Mouse (Mus musculus): Measurements from ENCODE around the gene Plekhg1. TPM values are rescaled to one million over a fixed set of nuclear protein-coding genes. Genes with fewer than 3 reads are reported as not detected.

The Plekhg1 gene
- polyA plus RNA-seq, 1 experiment from 2014 or later = 21.8 TPM

- Histone ChIP-seq H3K9ac (no peak overlapping the region), H3K4me3 (no peak overlapping the region), H3K27me3 (no peaks in the 10 kb centered on the region), H3K27ac (peak overlapping the region; percentile 66), H3K4me2 (no peak overlapping the region), H3K4me1 (peaks cover 15% of the 10 kb centered on the region), H3K36me3 (peaks cover 17% of the 10 kb centered on the region), H3K9me3 (no peaks in the 10 kb centered on the region)
- peak; percentile 62; the same call in 1 of the 2 replicates for ATAC-seq (ENCODE audit: insufficient number of reproducible peaks, insufficient read depth, low FRiP score, low TSS enrichment, low read depth)
- WGBS = 29% methylated on average over 11 of the region's 11 CpGs
Measured at GRCm38 (mm10) chr10:3941054-3941757, 201.0 kb downstream of the Plekhg1 start.

GRCm38 (mm10) chr10:3942289-3942688 lies 202.1 kb downstream of the Plekhg1 start:
- 50% methylated on average over 6 of the region's 6 CpGs for WGBS
- ATAC-seq (ENCODE audit: insufficient number of reproducible peaks, insufficient read depth, low FRiP score, low TSS enrichment, low read depth) = no peak

GRCm38 (mm10) chr10:3943492-3944395 lies 203.6 kb downstream of the Plekhg1 start:
- H3K4me2 ChIP-seq = no peak overlapping the region
- H3K4me1 ChIP-seq = peaks cover 15% of the 10 kb centered on the region
- H3K4me3 ChIP-seq = no peak overlapping the region
- no peaks in the 10 kb centered on the region for H3K9me3 ChIP-seq
- no peak overlapping the region for H3K27ac ChIP-seq
- no peaks in the 10 kb centered on the region for H3K27me3 ChIP-seq
- ATAC-seq (ENCODE audit: insufficient number of reproducible peaks, insufficient read depth, low FRiP score, low TSS enrichment, low read depth) = no peak
- H3K9ac ChIP-seq = no peak overlapping the region
- peaks cover 31% of the 10 kb centered on the region for H3K36me3 ChIP-seq
- 33% methylated on average over 10 of the region's 10 CpGs for WGBS

More at GRCm38 (mm10) chr10:3942289-3942688, 202.1 kb downstream of the Plekhg1 start:
- H3K9me3 ChIP-seq = no peaks in the 10 kb centered on the region
- H3K27ac ChIP-seq = peak overlapping the region; percentile 55
- H3K4me2 ChIP-seq = no peak overlapping the region
- no peak overlapping the region for H3K9ac ChIP-seq
- peaks cover 23% of the 10 kb centered on the region for H3K36me3 ChIP-seq
- peaks cover 15% of the 10 kb centered on the region for H3K4me1 ChIP-seq
- no peak overlapping the region for H3K4me3 ChIP-seq
- H3K27me3 ChIP-seq = no peaks in the 10 kb centered on the region

- Histone ChIP-seq H3K36me3 (peaks cover 37% of the 10 kb centered on the region), H3K4me2 (no peak overlapping the region), H3K4me1 (peaks cover 5% of the 10 kb centered on the region; the same call in 1 of the 2 replicates), H3K27me3 (no peaks in the 10 kb centered on the region), H3K4me3 (no peak overlapping the region), H3K9ac (no peak overlapping the region), H3K9me3 (no peaks in the 10 kb centered on the region), H3K27ac (no peak overlapping the region)
- WGBS = 92% methylated on average over 17 of the region's 17 CpGs
- ATAC-seq (ENCODE audit: insufficient number of reproducible peaks, insufficient read depth, low FRiP score, low TSS enrichment, low read depth) = no peak
Measured at GRCm38 (mm10) chr10:3946871-3947270, 206.7 kb downstream of the Plekhg1 start.

- WGBS = 94% methylated on average over 7 of the region's 7 CpGs
- no peak for ATAC-seq (ENCODE audit: insufficient number of reproducible peaks, insufficient read depth, low FRiP score, low TSS enrichment, low read depth)
Measured at GRCm38 (mm10) chr10:3947346-3947745, 207.2 kb downstream of the Plekhg1 start.

GRCm38 (mm10) chr10:3949306-3949705 lies 209.1 kb downstream of the Plekhg1 start:
- 87% methylated on average over 6 of the region's 6 CpGs for WGBS
- Histone ChIP-seq H3K4me3 (no peak overlapping the region), H3K4me2 (no peak overlapping the region), H3K36me3 (peaks cover 49% of the 10 kb centered on the region), H3K27ac (no peak overlapping the region), H3K9ac (no peak overlapping the region), H3K9me3 (no peaks in the 10 kb centered on the region), H3K4me1 (no peaks in the 10 kb centered on the region), H3K27me3 (no peaks in the 10 kb centered on the region)
- no peak for ATAC-seq (ENCODE audit: insufficient number of reproducible peaks, insufficient read depth, low FRiP score, low TSS enrichment, low read depth)

More at GRCm38 (mm10) chr10:3947346-3947745, 207.2 kb downstream of the Plekhg1 start:
- Histone ChIP-seq H3K4me3 (no peak overlapping the region), H3K9ac (no peak overlapping the region), H3K4me1 (peaks cover 4% of the 10 kb centered on the region; the same call in 1 of the 2 replicates), H3K27me3 (no peaks in the 10 kb centered on the region), H3K36me3 (peaks cover 40% of the 10 kb centered on the region), H3K27ac (no peak overlapping the region), H3K9me3 (no peaks in the 10 kb centered on the region), H3K4me2 (no peak overlapping the region)

- no peak overlapping the region for H3K27ac ChIP-seq
- no peaks in the 10 kb centered on the region for H3K27me3 ChIP-seq
- no peaks in the 10 kb centered on the region for H3K4me1 ChIP-seq
- peaks cover 54% of the 10 kb centered on the region for H3K36me3 ChIP-seq
- H3K4me3 ChIP-seq = no peak overlapping the region
- H3K9ac ChIP-seq = no peak overlapping the region
- H3K9me3 ChIP-seq = no peaks in the 10 kb centered on the region
- ATAC-seq (ENCODE audit: insufficient number of reproducible peaks, insufficient read depth, low FRiP score, low TSS enrichment, low read depth) = no peak
- 90% methylated on average over 22 of the region's 22 CpGs for WGBS
- H3K4me2 ChIP-seq = no peak overlapping the region
Measured at GRCm38 (mm10) chr10:3956471-3956870, 216.3 kb downstream of the Plekhg1 start.

GRCm38 (mm10) chr10:3958591-3958990 lies 218.4 kb downstream of the Plekhg1 start:
- Histone ChIP-seq H3K27ac (no peak overlapping the region), H3K9ac (no peak overlapping the region), H3K9me3 (no peaks in the 10 kb centered on the region), H3K4me1 (no peaks in the 10 kb centered on the region), H3K36me3 (peaks cover 50% of the 10 kb centered on the region), H3K4me3 (no peak overlapping the region), H3K27me3 (no peaks in the 10 kb centered on the region), H3K4me2 (no peak overlapping the region)
- no peak for ATAC-seq (ENCODE audit: insufficient number of reproducible peaks, insufficient read depth, low FRiP score, low TSS enrichment, low read depth)
- 77% methylated on average over 5 of the region's 5 CpGs for WGBS

- no peak overlapping the region for H3K4me3 ChIP-seq
- H3K9me3 ChIP-seq = no peaks in the 10 kb centered on the region
- no peak overlapping the region for H3K9ac ChIP-seq
- peaks cover 24% of the 10 kb centered on the region for H3K36me3 ChIP-seq
- H3K27me3 ChIP-seq = no peaks in the 10 kb centered on the region
- H3K27ac ChIP-seq = no peak overlapping the region
- ATAC-seq (ENCODE audit: insufficient number of reproducible peaks, insufficient read depth, low FRiP score, low TSS enrichment, low read depth) = no peak
- peaks cover 5% of the 10 kb centered on the region; the same call in 1 of the 2 replicates for H3K4me1 ChIP-seq
- H3K4me2 ChIP-seq = no peak overlapping the region
- 48% methylated on average over 3 of the region's 3 CpGs for WGBS
Measured at GRCm38 (mm10) chr10:3969026-3969425, 228.9 kb downstream of the Plekhg1 start.

- 86% methylated on average over 9 of the region's 9 CpGs for WGBS
- Histone ChIP-seq H3K9ac (no peak overlapping the region), H3K4me2 (peak overlapping the region; percentile 94), H3K36me3 (no peaks in the 10 kb centered on the region), H3K27me3 (no peaks in the 10 kb centered on the region), H3K9me3 (no peaks in the 10 kb centered on the region), H3K4me3 (no peak overlapping the region), H3K27ac (peak overlapping the region; percentile 94; the same call in 1 of the 2 replicates), H3K4me1 (peaks cover 33% of the 10 kb centered on the region)
- no peak for ATAC-seq (ENCODE audit: insufficient number of reproducible peaks, insufficient read depth, low FRiP score, low TSS enrichment, low read depth)
Measured at GRCm38 (mm10) chr10:3972237-3972636, 232.1 kb downstream of the Plekhg1 start.

GRCm38 (mm10) chr10:3972981-3973588 lies 232.9 kb downstream of the Plekhg1 start, which contains the start of gene Mthfd1l:
Gene Mthfd1l (plus strand): TSS chr10:3973118.
- Histone ChIP-seq H3K9ac (peak within 1 kb of the TSS; percentile 83), H3K4me1 (peaks cover 35% of the 10 kb centered on the region), H3K27me3 (no peaks in the 10 kb centered on the region), H3K4me2 (peak within 1 kb of the TSS; percentile 94), H3K9me3 (no peaks in the 10 kb centered on the region), H3K4me3 (peak within 1 kb of the TSS; percentile 74), H3K36me3 (no peaks in the 10 kb centered on the region), H3K27ac (peak within 1 kb of the TSS; percentile 94)
- peak; percentile 59 for ATAC-seq (ENCODE audit: insufficient number of reproducible peaks, insufficient read depth, low FRiP score, low TSS enrichment, low read depth)
- under 1% methylated on average over 40 of the region's 40 CpGs for WGBS

Data from embryonic facial prominence, embryonic 13.5 days (tissue).